Mouse (Mus musculus) embryonic facial prominence, embryonic 14.5 days (tissue): Measurements from ENCODE around the gene Slc27a4. TPM values are rescaled to one million over a fixed set of nuclear protein-coding genes. Genes with fewer than 3 reads are reported as not detected.
A peak's percentile ranks its signal among the peaks of the same experiment; 100 is the strongest.

Experiments used
- ATAC-seq: fragments of 200-750 bp; cut with Nextera tagmentation; 2 replicates; pipeline ENCODE4 v1.8.0; 2017; ENCODE audit warnings: low read depth, moderate number of reproducible peaks, moderate TSS enrichment
- DNase-seq: peaks from one replicate; pipeline ENCODE4 v3.0.0-alpha.2; 2015; ENCODE audit warnings: low spot score
- H3K27ac ChIP-seq: fragments of 300-500 bp; sonication (generic); replicated peaks from 2 replicates; pipeline ENCODE4 v1.5.1; 2014; ENCODE audit warnings: low read depth, mild to moderate bottlenecking, low read length, moderate library complexity
- H3K27me3 ChIP-seq: fragments of 300-500 bp; sonication (generic); replicated peaks from 2 replicates; pipeline ENCODE4 v1.6.1; 2014; ENCODE audit warnings: low read length; ENCODE audit not compliant: control insufficient read depth, insufficient read depth
- H3K36me3 ChIP-seq: fragments of 300-500 bp; sonication (generic); 2 replicates; pipeline ENCODE4 v1.6.1; 2014; ENCODE audit warnings: low read length, mixed read lengths; ENCODE audit not compliant: control insufficient read depth, insufficient read depth
- H3K4me1 ChIP-seq: fragments of 300-500 bp; sonication (generic); 2 replicates; pipeline ENCODE4 v1.6.1; 2014; ENCODE audit warnings: antibody characterized with exemption, low read length; ENCODE audit not compliant: control insufficient read depth, insufficient read depth
- H3K4me2 ChIP-seq: fragments of 300-500 bp; sonication (generic); 2 replicates; pipeline ENCODE4 v1.6.1; 2014; ENCODE audit warnings: low read depth, mild to moderate bottlenecking, low read length, moderate library complexity, mixed read lengths
- H3K4me3 ChIP-seq: fragments of 300-500 bp; sonication (generic); 2 replicates; pipeline ENCODE4 v1.5.1; 2014; ENCODE audit warnings: low read depth, mild to moderate bottlenecking, low read length
- H3K9ac ChIP-seq: fragments of 300-500 bp; sonication (generic); 2 replicates; pipeline ENCODE4 v1.6.1; 2014; ENCODE audit warnings: low read depth, mild to moderate bottlenecking, low read length, moderate library complexity, mixed read lengths
- H3K9me3 ChIP-seq: fragments of 300-500 bp; sonication (generic); 2 replicates; pipeline ENCODE4 v1.6.1; 2016; ENCODE audit warnings: low read length; ENCODE audit not compliant: control insufficient read depth
- WGBS: fragments of 180-500 bp; shearing (Covaris S2); extraction: QIAGEN DNeasy Blood & Tissue Kit; methylation state at CpG from one replicate; pipeline ENCODE4 v1.1.7; 2014; 5-methylcytosine and 5-hydroxymethylcytosine counted together
- polyA plus RNA-seq: library from polyadenylated mRNA; unstranded; fragments of >200 nt; fragmentation: Nextera tagmentation; extraction: Ambion mirVana; gene quantifications from 2 replicates; pipeline ENCODE4 v1.2.1, GENCODE M21; 2014

The Slc27a4 gene
- polyA plus RNA-seq, 1 experiment from 2014 or later: 15.0 TPM

DNA sequence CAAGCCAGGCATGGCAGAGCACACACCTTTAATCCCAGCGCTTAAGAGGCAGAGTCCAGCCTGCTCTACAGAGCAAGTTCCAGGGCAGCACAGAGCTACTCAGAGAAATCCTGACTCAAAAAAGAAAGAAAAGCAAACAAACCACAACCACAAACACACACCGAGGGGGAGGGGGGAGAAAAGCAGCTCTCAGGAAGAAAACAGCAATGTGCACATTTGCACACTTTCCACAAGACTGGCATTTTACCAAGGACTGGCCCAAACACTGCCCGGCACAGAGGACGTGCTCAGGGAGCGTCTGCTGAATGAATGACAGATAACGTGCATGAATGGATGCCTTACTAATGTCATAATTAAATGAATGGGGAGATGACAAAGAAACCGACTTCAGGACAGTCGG is 46.6 kb downstream of the Slc27a4 start:
- ATAC-seq (no peak), DNase-seq (no peak)
- Histone ChIP-seq H3K4me1 (peaks cover 2% of the 10 kb centered on the region; the same call in 1 of the 2 replicates), H3K27me3 (peaks cover 40% of the 10 kb centered on the region), H3K9me3 (no peaks in the 10 kb centered on the region), H3K36me3 (no peaks in the 10 kb centered on the region; the same call in 1 of the 2 replicates), H3K4me2 (no peak overlapping the region), H3K27ac (no peak overlapping the region), H3K4me3 (no peak overlapping the region), H3K9ac (no peak overlapping the region)
- WGBS: 67% methylated on average over 8 of the region's 8 CpGs

DNA sequence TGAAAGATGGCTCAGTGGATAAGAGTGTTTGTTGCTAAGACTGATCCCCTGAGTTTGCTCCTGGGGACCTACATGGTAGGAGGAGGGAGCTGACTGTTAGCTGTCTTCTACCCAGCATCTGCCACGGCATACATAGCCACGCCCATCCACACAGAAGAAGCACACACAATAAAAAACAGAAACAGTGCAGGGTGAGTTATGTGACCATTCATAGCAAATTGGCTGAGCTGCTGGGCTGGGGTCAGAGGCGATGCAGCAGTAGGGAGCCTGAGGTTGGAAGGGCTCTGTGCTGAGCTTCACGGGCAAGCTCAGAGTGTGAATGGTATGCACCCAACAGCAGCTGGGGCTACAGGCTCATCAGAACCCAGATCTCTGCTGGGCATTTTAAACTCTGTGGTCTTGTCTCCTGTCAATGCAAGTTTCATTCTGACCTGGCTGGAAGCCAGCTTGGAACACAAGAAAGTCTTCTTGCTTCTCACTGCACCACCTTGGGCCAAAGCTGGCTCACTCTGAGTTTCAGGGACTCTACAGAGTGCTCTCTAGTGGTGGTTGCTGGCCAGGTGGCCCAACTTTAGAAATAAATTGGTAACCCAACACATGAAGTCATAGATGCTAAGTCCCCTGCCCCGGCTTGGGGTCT is 47.5 kb downstream of the Slc27a4 start:
- no peak overlapping the region for H3K9ac ChIP-seq
- peaks cover 30% of the 10 kb centered on the region for H3K27me3 ChIP-seq
- no peaks in the 10 kb centered on the region for H3K9me3 ChIP-seq
- WGBS: 44% methylated on average over 5 of the region's 5 CpGs
- H3K4me1 ChIP-seq: peaks cover 2% of the 10 kb centered on the region; the same call in 1 of the 2 replicates
- H3K4me2 ChIP-seq: no peak overlapping the region
- peak; percentile 26 for DNase-seq
- no peaks in the 10 kb centered on the region for H3K36me3 ChIP-seq
- H3K27ac ChIP-seq: no peak overlapping the region
- no peak overlapping the region for H3K4me3 ChIP-seq
- no peak for ATAC-seq

DNA sequence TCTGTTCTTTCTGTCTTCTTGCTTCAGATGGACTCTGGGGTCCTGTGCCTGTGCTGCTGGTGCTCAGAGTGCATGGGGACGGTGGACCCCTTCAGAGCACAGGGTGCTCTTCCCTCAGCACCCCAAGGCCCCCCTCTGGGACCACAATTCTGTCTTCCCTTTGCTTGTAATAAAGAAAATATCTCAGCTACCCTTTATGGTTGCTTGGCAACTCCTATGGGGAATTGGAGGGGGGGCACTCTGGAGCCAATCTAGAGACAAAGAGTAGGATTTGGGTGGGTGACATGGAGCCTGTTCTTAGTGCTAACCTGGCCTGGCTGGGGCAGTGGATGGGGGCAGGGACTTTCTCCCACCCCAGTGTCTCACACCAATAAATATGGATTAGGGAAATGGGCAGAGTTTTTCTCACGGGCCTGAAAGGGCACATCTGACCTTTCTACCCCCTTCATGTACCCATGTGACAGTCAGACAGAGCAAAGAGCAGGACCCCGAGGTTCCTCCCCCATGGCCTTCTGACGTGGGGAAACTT is 50.6 kb downstream of the Slc27a4 start:
- Histone ChIP-seq H3K4me2 (no peak overlapping the region), H3K4me3 (no peak overlapping the region), H3K27ac (peak overlapping the region; percentile 44; the same call in 1 of the 2 replicates), H3K9ac (no peak overlapping the region), H3K36me3 (no peaks in the 10 kb centered on the region), H3K27me3 (peaks cover 7% of the 10 kb centered on the region; the same call in 1 of the 2 replicates), H3K9me3 (no peaks in the 10 kb centered on the region), H3K4me1 (no peaks in the 10 kb centered on the region; the same call in 1 of the 2 replicates)
- DNase-seq (no peak), ATAC-seq (no peak)
- 57% methylated on average over 4 of the region's 4 CpGs for WGBS

DNA sequence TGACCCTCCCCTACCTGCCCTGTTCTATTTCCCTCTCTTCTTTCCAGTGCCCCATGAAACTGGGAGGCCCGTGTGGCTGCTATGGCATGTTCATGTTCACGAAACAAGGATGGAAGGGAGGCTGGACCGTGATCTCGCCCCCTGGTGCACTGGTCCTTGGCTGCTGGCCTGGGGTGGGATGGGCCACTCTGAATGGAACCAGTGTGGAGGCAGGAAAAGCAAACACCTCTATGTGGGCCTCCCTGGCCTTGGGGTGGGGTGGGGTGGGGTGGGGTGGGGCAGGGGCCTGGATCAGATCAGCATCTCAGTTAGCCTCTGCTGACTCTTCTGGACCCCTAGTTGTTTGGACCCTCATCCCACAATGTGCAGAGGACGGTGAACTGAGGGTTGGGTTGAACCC is 51.3 kb downstream of the Slc27a4 start:
- Histone ChIP-seq H3K4me1 (no peaks in the 10 kb centered on the region; the same call in 1 of the 2 replicates), H3K27me3 (peaks cover 7% of the 10 kb centered on the region; the same call in 1 of the 2 replicates), H3K9me3 (no peaks in the 10 kb centered on the region), H3K9ac (no peak overlapping the region), H3K4me2 (no peak overlapping the region), H3K27ac (peak overlapping the region; percentile 44), H3K4me3 (no peak overlapping the region), H3K36me3 (no peaks in the 10 kb centered on the region)
- DNase-seq (no peak), ATAC-seq (no peak)
- 62% methylated on average over 4 of the region's 5 CpGs for WGBS

DNA sequence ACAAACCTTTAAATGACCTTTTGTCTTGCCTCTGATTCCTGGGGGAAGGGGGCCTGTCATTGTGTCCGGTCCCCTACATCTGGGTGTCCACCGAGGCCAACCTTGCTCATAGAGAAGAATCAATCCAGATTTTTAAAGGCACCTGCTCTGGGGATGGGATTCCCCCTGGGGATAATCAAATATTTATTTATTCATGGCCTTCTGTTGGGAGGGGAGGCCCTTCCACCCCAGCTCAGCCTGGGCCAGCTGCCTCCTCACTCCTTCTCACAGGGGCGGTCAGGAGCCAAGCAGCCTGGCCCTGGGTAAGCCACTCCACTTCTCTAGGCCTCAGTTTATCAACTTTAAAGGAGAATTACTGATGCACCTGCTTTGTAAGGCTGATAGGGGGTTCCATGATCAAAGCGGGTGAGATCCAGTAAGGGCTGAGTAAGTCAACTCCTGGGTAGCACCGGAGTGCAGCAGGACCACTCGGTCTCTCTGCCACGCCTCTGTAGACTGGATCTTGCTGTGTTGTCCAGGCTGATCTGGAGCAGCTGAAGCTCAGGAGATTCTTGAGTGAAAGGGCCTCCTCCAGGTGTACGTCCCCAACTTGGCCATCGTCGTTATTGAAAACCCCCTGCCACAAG is 53.3 kb downstream of the Slc27a4 start:
- H3K27ac ChIP-seq: no peak overlapping the region
- no peak overlapping the region for H3K4me3 ChIP-seq
- WGBS: 74% methylated on average over 10 of the region's 10 CpGs
- no peak overlapping the region for H3K4me2 ChIP-seq
- ATAC-seq: no peak
- H3K27me3 ChIP-seq: peaks cover 3% of the 10 kb centered on the region; the same call in 1 of the 2 replicates
- no peaks in the 10 kb centered on the region for H3K36me3 ChIP-seq
- H3K4me1 ChIP-seq: no peaks in the 10 kb centered on the region
- H3K9ac ChIP-seq: no peak overlapping the region
- no peak for DNase-seq
- H3K9me3 ChIP-seq: no peaks in the 10 kb centered on the region

DNA sequence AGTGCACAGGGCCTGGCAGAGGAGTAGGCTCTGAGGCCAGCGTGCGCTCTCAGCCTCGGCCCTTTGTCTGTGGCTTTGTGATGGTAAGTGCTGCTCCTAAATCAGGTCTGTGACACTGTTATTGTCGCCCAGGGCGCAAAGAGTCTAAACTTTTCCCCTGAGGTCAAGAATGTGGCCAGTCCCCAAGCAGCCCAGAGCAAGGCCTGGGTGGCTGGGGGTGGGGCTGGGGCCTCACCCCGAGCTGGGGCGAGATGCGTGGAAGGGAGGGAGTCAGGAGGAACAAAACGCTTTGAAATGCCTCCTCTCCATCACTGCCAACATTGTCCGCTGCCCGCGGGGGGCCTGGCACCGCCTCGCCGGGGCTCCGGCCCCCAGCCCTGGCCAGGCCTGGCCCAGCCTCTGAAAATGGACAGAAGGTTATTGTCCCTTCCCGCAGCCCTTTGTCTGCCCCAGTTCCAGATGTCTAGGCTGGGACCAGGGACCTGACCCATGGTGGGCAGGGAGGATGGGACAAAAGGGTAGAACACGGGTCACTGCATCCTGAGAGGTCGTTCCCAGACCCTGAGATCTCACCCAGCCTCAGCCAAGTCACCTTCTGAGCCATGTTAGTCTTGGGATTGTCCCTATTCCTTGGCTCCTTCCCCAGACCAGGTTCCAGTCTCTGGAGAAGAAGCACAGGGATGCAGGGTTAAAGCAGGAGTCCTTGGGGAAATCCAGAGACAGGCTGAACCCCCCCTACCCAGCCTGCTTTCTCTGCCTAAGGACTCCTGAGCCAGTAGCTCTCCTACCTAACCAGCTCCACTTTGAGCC is 54.2 kb downstream of the Slc27a4 start:
- no peak for ATAC-seq
- Histone ChIP-seq H3K4me2 (no peak overlapping the region), H3K36me3 (no peaks in the 10 kb centered on the region), H3K27ac (no peak overlapping the region), H3K4me1 (no peaks in the 10 kb centered on the region), H3K27me3 (0 out of 2 replicates have a peak, but pooled peaks cover 3% of the 10 kb centered on the region), H3K4me3 (no peak overlapping the region), H3K9ac (no peak overlapping the region), H3K9me3 (no peaks in the 10 kb centered on the region)
- no peak for DNase-seq
- 24% methylated on average over 14 of the region's 19 CpGs for WGBS

DNA sequence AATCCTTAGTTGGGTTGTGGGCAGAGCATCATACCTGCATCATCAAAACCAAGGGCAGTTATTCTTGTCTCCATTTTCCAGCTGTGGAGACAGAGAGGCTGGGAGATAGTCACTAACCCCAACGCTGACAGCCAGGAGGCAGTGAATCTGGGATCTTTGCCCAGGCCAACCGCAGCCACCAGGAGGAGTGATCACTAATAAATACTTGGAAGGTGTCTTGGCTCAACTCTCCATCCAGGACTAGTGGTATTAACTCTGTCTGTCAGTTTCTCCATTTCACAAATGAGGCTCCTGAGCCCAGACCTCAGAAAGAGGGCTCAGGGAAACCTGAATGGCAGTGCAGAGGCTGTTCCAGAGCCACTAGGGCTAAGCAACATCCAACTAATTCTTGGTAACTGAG is 54.9 kb downstream of the Slc27a4 start:
- H3K9me3 ChIP-seq: no peaks in the 10 kb centered on the region
- WGBS: 48% methylated on average over 2 of the region's 2 CpGs
- no peak for ATAC-seq
- H3K9ac ChIP-seq: no peak overlapping the region
- H3K4me2 ChIP-seq: no peak overlapping the region
- DNase-seq: no peak
- H3K27me3 ChIP-seq: 0 out of 2 replicates have a peak, but pooled peaks cover 3% of the 10 kb centered on the region
- no peaks in the 10 kb centered on the region for H3K4me1 ChIP-seq
- H3K36me3 ChIP-seq: no peaks in the 10 kb centered on the region
- no peak overlapping the region for H3K4me3 ChIP-seq
- no peak overlapping the region for H3K27ac ChIP-seq

DNA sequence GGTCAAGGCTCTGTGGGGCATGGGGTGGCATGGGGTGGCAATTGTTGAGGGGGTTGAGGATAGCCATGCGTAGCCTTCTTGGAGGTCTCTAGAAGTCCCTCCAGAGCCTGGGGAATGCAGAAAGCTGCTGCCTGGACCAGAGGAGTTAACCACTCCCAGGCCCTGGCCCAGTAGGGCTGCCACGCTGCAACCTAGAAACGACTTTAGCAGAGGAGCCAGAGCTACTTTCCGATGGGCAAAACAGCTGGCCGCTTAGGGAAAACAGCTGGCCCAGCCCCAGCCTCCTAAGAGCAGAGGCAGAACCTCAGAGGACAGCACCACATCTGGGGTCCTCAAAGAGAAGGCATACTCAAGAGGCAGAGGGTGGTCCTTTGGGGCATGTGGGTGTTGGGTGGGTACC is 55.5 kb downstream of the Slc27a4 start:
- Histone ChIP-seq H3K9me3 (no peaks in the 10 kb centered on the region), H3K4me1 (no peaks in the 10 kb centered on the region), H3K4me2 (no peak overlapping the region), H3K9ac (no peak overlapping the region), H3K27ac (no peak overlapping the region), H3K4me3 (no peak overlapping the region), H3K27me3 (0 out of 2 replicates have a peak, but pooled peaks cover 3% of the 10 kb centered on the region), H3K36me3 (no peaks in the 10 kb centered on the region)
- DNase-seq: no peak
- WGBS: 62% methylated on average over 5 of the region's 5 CpGs
- no peak for ATAC-seq
